Mouse (Mus musculus): ENCODE measurements around the gene Spag16. TPM values are rescaled to one million over a fixed set of nuclear protein-coding genes. Genes with fewer than 3 reads are reported as not detected.

Spag16 gene
- polyA plus RNA-seq, 1 experiment from 2014 or later, result not detected

- H3K79me2 ChIP-seq (ENCODE audit: inconsistent target), result no peaks in the 10 kb centered on the region
- 85% methylated on average over 3 of the region's 3 CpGs for WGBS (ENCODE audit: missing documents)
- no peak overlapping the region for H3K27ac ChIP-seq
- no peaks in the 10 kb centered on the region for H3K36me3 ChIP-seq (ENCODE audit: inconsistent target)
- H3K4me3 ChIP-seq (ENCODE audit: inconsistent target), result no peak overlapping the region
Observed at GRCm38 (mm10) chr1:69956606-69957005, 129.8 kb downstream of the Spag16 start.

GRCm38 (mm10) chr1:69996874-69997273 is 170.1 kb downstream of the Spag16 start:
- no peaks in the 10 kb centered on the region for H3K79me2 ChIP-seq (ENCODE audit: inconsistent target)
- H3K36me3 ChIP-seq (ENCODE audit: inconsistent target), result no peaks in the 10 kb centered on the region
- H3K27ac ChIP-seq, result no peak overlapping the region
- no peak overlapping the region for H3K4me3 ChIP-seq (ENCODE audit: inconsistent target)

GRCm38 (mm10) chr1:70012991-70013390 is 186.2 kb downstream of the Spag16 start:
- Histone ChIP-seq H3K27ac (no peak overlapping the region), H3K79me2 (ENCODE audit: inconsistent target) (no peaks in the 10 kb centered on the region), H3K36me3 (ENCODE audit: inconsistent target) (no peaks in the 10 kb centered on the region), H3K4me3 (ENCODE audit: inconsistent target) (no peak overlapping the region)
- 88% methylated on average over 3 of the region's 3 CpGs for WGBS (ENCODE audit: missing documents)

GRCm38 (mm10) chr1:70037384-70037783 is 210.6 kb downstream of the Spag16 start:
- 78% methylated on average over 3 of the region's 3 CpGs for WGBS (ENCODE audit: missing documents)
- H3K27ac ChIP-seq, result no peak overlapping the region
- H3K36me3 ChIP-seq (ENCODE audit: inconsistent target), result no peaks in the 10 kb centered on the region
- H3K4me3 ChIP-seq (ENCODE audit: inconsistent target), result no peak overlapping the region
- H3K79me2 ChIP-seq (ENCODE audit: inconsistent target), result no peaks in the 10 kb centered on the region

- no CpG with 5 or more reads among the region's 1 CpGs for WGBS (ENCODE audit: missing documents)
- H3K4me3 ChIP-seq (ENCODE audit: inconsistent target), result no peak overlapping the region
- no peaks in the 10 kb centered on the region for H3K36me3 ChIP-seq (ENCODE audit: inconsistent target)
- no peak overlapping the region for H3K27ac ChIP-seq
- H3K79me2 ChIP-seq (ENCODE audit: inconsistent target), result no peaks in the 10 kb centered on the region
Observed at GRCm38 (mm10) chr1:70067404-70067803, 240.6 kb downstream of the Spag16 start.

GRCm38 (mm10) chr1:70073440-70073839 is 246.7 kb downstream of the Spag16 start:
- no peaks in the 10 kb centered on the region for H3K36me3 ChIP-seq (ENCODE audit: inconsistent target)
- H3K27ac ChIP-seq, result no peak overlapping the region
- H3K4me3 ChIP-seq (ENCODE audit: inconsistent target), result no peak overlapping the region
- WGBS (ENCODE audit: missing documents), result 45% methylated on average over 6 of the region's 6 CpGs
- no peaks in the 10 kb centered on the region for H3K79me2 ChIP-seq (ENCODE audit: inconsistent target)

GRCm38 (mm10) chr1:70078806-70079205 is 252.0 kb downstream of the Spag16 start:
- Histone ChIP-seq H3K79me2 (ENCODE audit: inconsistent target) (no peaks in the 10 kb centered on the region), H3K4me3 (ENCODE audit: inconsistent target) (no peak overlapping the region), H3K27ac (no peak overlapping the region), H3K36me3 (ENCODE audit: inconsistent target) (no peaks in the 10 kb centered on the region)
- WGBS (ENCODE audit: missing documents), result 75% methylated on average over 6 of the region's 6 CpGs

- Histone ChIP-seq H3K79me2 (ENCODE audit: inconsistent target) (no peaks in the 10 kb centered on the region), H3K4me3 (ENCODE audit: inconsistent target) (no peak overlapping the region), H3K27ac (no peak overlapping the region), H3K36me3 (ENCODE audit: inconsistent target) (no peaks in the 10 kb centered on the region)
- WGBS (ENCODE audit: missing documents), result 83% methylated on average over 4 of the region's 7 CpGs
Observed at GRCm38 (mm10) chr1:70082208-70082878, 255.6 kb downstream of the Spag16 start.

- Histone ChIP-seq H3K36me3 (ENCODE audit: inconsistent target) (no peaks in the 10 kb centered on the region), H3K27ac (no peak overlapping the region), H3K4me3 (ENCODE audit: inconsistent target) (no peak overlapping the region), H3K79me2 (ENCODE audit: inconsistent target) (no peaks in the 10 kb centered on the region)
- 85% methylated on average over 7 of the region's 8 CpGs for WGBS (ENCODE audit: missing documents)
Observed at GRCm38 (mm10) chr1:70104683-70105082, 277.9 kb downstream of the Spag16 start.

- H3K27ac ChIP-seq, result no peak overlapping the region
- WGBS (ENCODE audit: missing documents), result 81% methylated on average over 4 of the region's 4 CpGs
- H3K4me3 ChIP-seq (ENCODE audit: inconsistent target), result no peak overlapping the region
- no peaks in the 10 kb centered on the region for H3K79me2 ChIP-seq (ENCODE audit: inconsistent target)
- H3K36me3 ChIP-seq (ENCODE audit: inconsistent target), result no peaks in the 10 kb centered on the region
Observed at GRCm38 (mm10) chr1:70116212-70116982, 289.6 kb downstream of the Spag16 start.

- Histone ChIP-seq H3K79me2 (ENCODE audit: inconsistent target) (no peaks in the 10 kb centered on the region), H3K36me3 (ENCODE audit: inconsistent target) (no peaks in the 10 kb centered on the region), H3K27ac (no peak overlapping the region), H3K4me3 (ENCODE audit: inconsistent target) (no peak overlapping the region)
- 24% methylated on average over 2 of the region's 2 CpGs for WGBS (ENCODE audit: missing documents)
Observed at GRCm38 (mm10) chr1:70128035-70128434, 301.3 kb downstream of the Spag16 start.

GRCm38 (mm10) chr1:70135547-70135946 is 308.8 kb downstream of the Spag16 start:
- no peaks in the 10 kb centered on the region for H3K36me3 ChIP-seq (ENCODE audit: inconsistent target)
- H3K4me3 ChIP-seq (ENCODE audit: inconsistent target), result no peak overlapping the region
- no peak overlapping the region for H3K27ac ChIP-seq
- WGBS (ENCODE audit: missing documents), result 84% methylated on average over 2 of the region's 2 CpGs
- H3K79me2 ChIP-seq (ENCODE audit: inconsistent target), result no peaks in the 10 kb centered on the region

GRCm38 (mm10) chr1:70165343-70166158 is 338.8 kb downstream of the Spag16 start:
- no peaks in the 10 kb centered on the region for H3K79me2 ChIP-seq (ENCODE audit: inconsistent target)
- H3K36me3 ChIP-seq (ENCODE audit: inconsistent target), result no peaks in the 10 kb centered on the region
- H3K27ac ChIP-seq, result no peak overlapping the region
- WGBS (ENCODE audit: missing documents), result 75% methylated on average over 3 of the region's 3 CpGs
- no peak overlapping the region for H3K4me3 ChIP-seq (ENCODE audit: inconsistent target)

- H3K36me3 ChIP-seq (ENCODE audit: inconsistent target), result no peaks in the 10 kb centered on the region
- no peak overlapping the region for H3K27ac ChIP-seq
- WGBS (ENCODE audit: missing documents), result 42% methylated on average over 4 of the region's 4 CpGs
- H3K4me3 ChIP-seq (ENCODE audit: inconsistent target), result no peak overlapping the region
- H3K79me2 ChIP-seq (ENCODE audit: inconsistent target), result no peaks in the 10 kb centered on the region
Observed at GRCm38 (mm10) chr1:70180123-70180741, 353.5 kb downstream of the Spag16 start.
